Mouse (Mus musculus): ENCODE results near the gene Mgst2. TPM values are rescaled to one million over a fixed set of nuclear protein-coding genes. Genes with fewer than 3 reads are reported as not detected.

The Mgst2 gene
- polyA plus RNA-seq, 1 experiment from 2014 or later = 0.64 TPM

GRCm38 (mm10) chr3:51686791-51687190 is 26.6 kb downstream of the Mgst2 start:
- Histone ChIP-seq H3K9me3 (no peaks in the 10 kb centered on the region), H3K4me3 (no peak overlapping the region), H3K27me3 (no peaks in the 10 kb centered on the region), H3K36me3 (peaks cover 41% of the 10 kb centered on the region), H3K27ac (no peak overlapping the region), H3K4me1 (replicated peaks) (no peaks in the 10 kb centered on the region), H3K9ac (no peak overlapping the region), H3K4me2 (no peak overlapping the region)
- 69% methylated on average over 6 of the region's 6 CpGs for WGBS
- no peak for ATAC-seq (ENCODE audit: low FRiP score)

GRCm38 (mm10) chr3:51688725-51689124 is 28.6 kb downstream of the Mgst2 start:
- 90% methylated on average over 8 of the region's 8 CpGs for WGBS

DNA sequence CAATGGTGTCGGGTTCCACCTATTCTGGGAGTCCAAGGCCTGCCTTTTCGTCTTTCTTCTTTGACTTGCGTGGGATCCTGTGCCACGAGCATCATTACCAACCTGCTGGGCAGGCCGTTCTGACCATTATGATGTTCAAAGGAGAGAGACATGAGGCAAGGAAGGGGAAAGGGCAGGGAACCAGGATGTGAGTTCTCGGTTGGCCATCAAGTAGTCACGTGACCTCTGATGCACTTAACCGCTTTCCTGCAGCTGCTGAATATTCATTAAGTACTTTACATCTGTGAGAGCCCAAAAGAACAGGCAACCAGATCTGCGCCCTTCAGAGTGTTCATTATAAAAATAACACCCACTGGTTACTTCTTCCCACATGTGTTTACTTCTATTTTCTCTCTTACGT is 33.0 kb downstream of the Mgst2 start:
- 81% methylated on average over 10 of the region's 10 CpGs for WGBS
- ATAC-seq (ENCODE audit: low FRiP score) = no peak
- Histone ChIP-seq H3K27me3 (no peaks in the 10 kb centered on the region), H3K27ac (no peak overlapping the region), H3K9me3 (no peaks in the 10 kb centered on the region), H3K4me3 (no peak overlapping the region), H3K4me2 (no peak overlapping the region), H3K4me1 (replicated peaks) (no peaks in the 10 kb centered on the region; the same call in 1 of the 2 replicates), H3K36me3 (peaks cover 48% of the 10 kb centered on the region), H3K9ac (no peak overlapping the region)

More at GRCm38 (mm10) chr3:51688725-51689124, 28.6 kb downstream of the Mgst2 start:
- no peak overlapping the region for H3K4me3 ChIP-seq
- no peak for ATAC-seq (ENCODE audit: low FRiP score)
- H3K27ac ChIP-seq = no peak overlapping the region
- H3K4me1 ChIP-seq (replicated peaks) = no peaks in the 10 kb centered on the region
- no peak overlapping the region for H3K4me2 ChIP-seq
- peaks cover 44% of the 10 kb centered on the region for H3K36me3 ChIP-seq
- H3K9ac ChIP-seq = no peak overlapping the region
- no peaks in the 10 kb centered on the region for H3K27me3 ChIP-seq
- no peaks in the 10 kb centered on the region for H3K9me3 ChIP-seq

DNA sequence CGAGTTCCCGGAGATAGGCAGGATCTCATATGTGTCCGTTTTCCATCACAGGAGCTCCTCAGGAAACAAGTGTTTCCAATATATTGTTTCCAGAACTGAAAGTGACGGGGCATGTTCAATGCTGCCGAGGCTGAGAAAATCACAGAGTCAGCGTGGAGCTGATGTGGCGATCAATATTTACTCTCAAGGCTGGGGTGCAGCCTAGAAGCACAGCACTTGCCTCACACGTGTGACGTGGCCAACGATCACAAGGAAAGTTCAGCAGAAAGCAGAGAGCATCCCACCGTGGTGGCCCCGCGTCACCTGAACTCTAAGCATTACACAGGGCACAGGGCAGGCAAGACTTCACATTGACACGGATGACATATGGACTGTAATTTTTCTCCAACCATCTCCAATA is 34.4 kb downstream of the Mgst2 start:
- ATAC-seq (ENCODE audit: low FRiP score) = no peak
- no peaks in the 10 kb centered on the region for H3K27me3 ChIP-seq
- no peak overlapping the region for H3K27ac ChIP-seq
- H3K4me3 ChIP-seq = no peak overlapping the region
- no peaks in the 10 kb centered on the region for H3K9me3 ChIP-seq
- 87% methylated on average over 14 of the region's 14 CpGs for WGBS
- H3K36me3 ChIP-seq = peaks cover 34% of the 10 kb centered on the region
- no peak overlapping the region for H3K9ac ChIP-seq
- no peaks in the 10 kb centered on the region; the same call in 1 of the 2 replicates for H3K4me1 ChIP-seq (replicated peaks)
- no peak overlapping the region for H3K4me2 ChIP-seq

- H3K4me3 ChIP-seq = no peak overlapping the region
- H3K4me1 ChIP-seq (replicated peaks) = peaks cover 11% of the 10 kb centered on the region
- H3K27me3 ChIP-seq = no peaks in the 10 kb centered on the region
- no peak overlapping the region for H3K27ac ChIP-seq
- H3K36me3 ChIP-seq = peaks cover 22% of the 10 kb centered on the region
- H3K9me3 ChIP-seq = no peaks in the 10 kb centered on the region
- H3K4me2 ChIP-seq = no peak overlapping the region
- 97% methylated on average over 3 of the region's 3 CpGs for WGBS
- ATAC-seq (ENCODE audit: low FRiP score) = no peak
- H3K9ac ChIP-seq = no peak overlapping the region
Observed at GRCm38 (mm10) chr3:51695713-51696112, 35.6 kb downstream of the Mgst2 start.

GRCm38 (mm10) chr3:51697931-51698330 is 37.8 kb downstream of the Mgst2 start:
- ATAC-seq (ENCODE audit: low FRiP score) = no peak
- H3K4me1 ChIP-seq (replicated peaks) = peaks cover 32% of the 10 kb centered on the region
- no peaks in the 10 kb centered on the region for H3K9me3 ChIP-seq
- 91% methylated on average over 3 of the region's 3 CpGs for WGBS
- H3K4me3 ChIP-seq = no peak overlapping the region
- no peak overlapping the region for H3K27ac ChIP-seq
- no peak overlapping the region for H3K9ac ChIP-seq
- peaks cover 9% of the 10 kb centered on the region for H3K36me3 ChIP-seq
- no peaks in the 10 kb centered on the region for H3K27me3 ChIP-seq
- no peak overlapping the region for H3K4me2 ChIP-seq

DNA sequence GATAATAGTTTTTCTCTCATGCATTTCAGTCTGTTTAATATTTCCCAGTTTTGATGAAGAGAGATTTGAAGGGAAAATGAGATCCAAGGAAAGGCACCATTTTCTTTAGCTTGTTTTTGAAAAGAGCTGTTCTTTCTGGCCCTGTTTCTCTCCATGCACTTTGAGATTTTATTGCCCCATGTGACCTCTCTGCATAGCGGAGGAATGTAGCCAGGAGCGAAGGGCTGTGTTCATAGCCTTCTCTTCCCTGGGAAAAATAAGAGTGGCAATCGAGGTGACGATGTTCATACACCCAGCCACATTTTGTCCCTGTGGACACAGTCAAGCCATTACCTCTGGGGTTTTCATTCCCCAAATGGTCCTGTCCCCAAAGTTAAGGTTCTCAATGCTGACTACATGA is 40.0 kb downstream of the Mgst2 start:
- peak overlapping the region; percentile 69; the same call in 1 of the 2 replicates for H3K9ac ChIP-seq
- H3K36me3 ChIP-seq = no peaks in the 10 kb centered on the region; the same call in 1 of the 2 replicates
- peak overlapping the region; percentile 56; the same call in 1 of the 2 replicates for H3K4me2 ChIP-seq
- WGBS = 62% methylated on average over 4 of the region's 4 CpGs
- H3K27ac ChIP-seq = peak overlapping the region; percentile 96
- no peaks in the 10 kb centered on the region for H3K27me3 ChIP-seq
- no peak for ATAC-seq (ENCODE audit: low FRiP score)
- H3K4me1 ChIP-seq (replicated peaks) = peaks cover 38% of the 10 kb centered on the region
- no peaks in the 10 kb centered on the region for H3K9me3 ChIP-seq
- no peak overlapping the region for H3K4me3 ChIP-seq

DNA sequence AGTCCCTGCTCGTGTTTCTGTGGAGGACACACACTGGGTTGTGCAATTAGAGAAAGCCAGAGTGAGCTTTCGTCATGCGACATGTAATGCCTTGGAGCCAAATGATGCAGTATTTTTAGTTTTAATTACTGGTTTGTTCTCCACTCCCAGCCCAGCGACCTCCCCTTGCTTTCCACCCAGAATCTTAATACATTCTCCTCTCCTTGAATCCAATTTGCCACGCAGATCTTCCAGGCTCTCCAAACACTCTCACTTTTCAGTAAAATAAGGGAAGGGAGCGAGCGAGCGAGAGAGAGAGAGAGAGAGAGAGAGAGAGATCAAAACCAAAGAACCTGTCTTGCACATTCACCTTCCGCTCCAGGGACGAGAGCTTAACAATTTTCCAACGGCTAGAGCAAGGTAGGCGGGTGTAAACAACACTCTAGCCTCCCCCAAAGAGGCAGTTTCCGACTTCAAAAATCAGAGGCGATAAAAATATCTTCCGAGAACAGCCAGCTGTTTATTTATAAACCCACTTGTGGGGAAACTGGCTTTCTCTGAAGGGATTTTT is 40.6 kb downstream of the Mgst2 start:
- H3K27me3 ChIP-seq = no peaks in the 10 kb centered on the region
- H3K4me2 ChIP-seq = peak overlapping the region; percentile 56
- H3K4me3 ChIP-seq = peak overlapping the region; percentile 33
- ATAC-seq (ENCODE audit: low FRiP score) = no peak
- 25% methylated on average over 15 of the region's 15 CpGs for WGBS
- no peaks in the 10 kb centered on the region; the same call in 1 of the 2 replicates for H3K36me3 ChIP-seq
- H3K27ac ChIP-seq = peak overlapping the region; percentile 96
- no peaks in the 10 kb centered on the region for H3K9me3 ChIP-seq
- peak overlapping the region; percentile 69 for H3K9ac ChIP-seq
- peaks cover 38% of the 10 kb centered on the region for H3K4me1 ChIP-seq (replicated peaks)

GRCm38 (mm10) chr3:51701281-51701751 is 41.2 kb downstream of the Mgst2 start:
- H3K4me3 ChIP-seq = peak overlapping the region; percentile 33
- H3K36me3 ChIP-seq = no peaks in the 10 kb centered on the region; the same call in 1 of the 2 replicates
- H3K27me3 ChIP-seq = no peaks in the 10 kb centered on the region
- no peaks in the 10 kb centered on the region for H3K9me3 ChIP-seq
- under 1% methylated on average over 27 of the region's 27 CpGs for WGBS
- peak overlapping the region; percentile 96 for H3K27ac ChIP-seq
- H3K4me2 ChIP-seq = peak overlapping the region; percentile 56
- peak; percentile 95 for ATAC-seq (ENCODE audit: low FRiP score)
- peaks cover 38% of the 10 kb centered on the region for H3K4me1 ChIP-seq (replicated peaks)
- H3K9ac ChIP-seq = peak overlapping the region; percentile 69

GRCm38 (mm10) chr3:51701950-51702349 is 41.8 kb downstream of the Mgst2 start:
- ATAC-seq (ENCODE audit: low FRiP score) = peak; percentile 82
- no peaks in the 10 kb centered on the region for H3K9me3 ChIP-seq
- 2% methylated on average over 13 of the region's 13 CpGs for WGBS

GRCm38 (mm10) chr3:51702701-51703286 is 42.6 kb downstream of the Mgst2 start:
- peaks cover 38% of the 10 kb centered on the region for H3K4me1 ChIP-seq (replicated peaks)
- no peak overlapping the region for H3K4me2 ChIP-seq
- H3K36me3 ChIP-seq = no peaks in the 10 kb centered on the region
- no peaks in the 10 kb centered on the region for H3K9me3 ChIP-seq
- no peaks in the 10 kb centered on the region for H3K27me3 ChIP-seq
- H3K4me3 ChIP-seq = no peak overlapping the region
- peak overlapping the region; percentile 96 for H3K27ac ChIP-seq
- ATAC-seq (ENCODE audit: low FRiP score) = no peak
- H3K9ac ChIP-seq = peak overlapping the region; percentile 69; the same call in 1 of the 2 replicates
- 64% methylated on average over 8 of the region's 8 CpGs for WGBS

More at GRCm38 (mm10) chr3:51701950-51702349, 41.8 kb downstream of the Mgst2 start:
- H3K9ac ChIP-seq = peak overlapping the region; percentile 69
- no peaks in the 10 kb centered on the region; the same call in 1 of the 2 replicates for H3K36me3 ChIP-seq
- no peaks in the 10 kb centered on the region for H3K27me3 ChIP-seq
- H3K4me2 ChIP-seq = peak overlapping the region; percentile 56
- H3K27ac ChIP-seq = peak overlapping the region; percentile 96
- peak overlapping the region; percentile 33 for H3K4me3 ChIP-seq
- H3K4me1 ChIP-seq (replicated peaks) = peaks cover 38% of the 10 kb centered on the region

- Histone ChIP-seq H3K4me3 (no peak overlapping the region), H3K4me2 (no peak overlapping the region), H3K4me1 (replicated peaks) (peaks cover 42% of the 10 kb centered on the region), H3K9me3 (no peaks in the 10 kb centered on the region), H3K9ac (no peak overlapping the region), H3K36me3 (no peaks in the 10 kb centered on the region), H3K27me3 (no peaks in the 10 kb centered on the region), H3K27ac (peak overlapping the region; percentile 96)
- 88% methylated on average over 8 of the region's 8 CpGs for WGBS
- no peak for ATAC-seq (ENCODE audit: low FRiP score)
Observed at GRCm38 (mm10) chr3:51703478-51703877, 43.3 kb downstream of the Mgst2 start.

DNA sequence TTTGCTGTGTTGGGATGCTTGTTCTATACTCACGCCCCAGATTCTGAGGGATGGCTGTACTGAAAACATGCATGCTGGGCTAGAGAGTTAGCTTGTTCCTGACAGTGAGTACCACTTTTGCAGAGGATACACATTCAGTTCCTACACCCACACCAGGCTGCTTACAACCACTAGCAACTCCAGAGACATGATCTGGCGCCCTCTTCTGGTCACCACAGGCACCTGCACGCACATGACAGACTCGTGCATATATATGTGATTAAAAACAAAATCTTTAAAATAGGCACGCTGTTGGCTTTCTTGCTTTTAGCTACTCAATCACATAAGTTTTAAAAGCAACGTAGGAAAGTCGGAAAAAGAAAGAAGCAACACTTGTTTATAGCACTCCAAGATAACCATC is 45.1 kb downstream of the Mgst2 start:
- H3K4me3 ChIP-seq = no peak overlapping the region
- ATAC-seq (ENCODE audit: low FRiP score) = no peak
- H3K4me2 ChIP-seq = no peak overlapping the region
- WGBS = 85% methylated on average over 7 of the region's 7 CpGs
- H3K4me1 ChIP-seq (replicated peaks) = peaks cover 45% of the 10 kb centered on the region
- H3K27me3 ChIP-seq = no peaks in the 10 kb centered on the region
- H3K9ac ChIP-seq = no peak overlapping the region
- H3K36me3 ChIP-seq = no peaks in the 10 kb centered on the region
- H3K27ac ChIP-seq = no peak overlapping the region
- H3K9me3 ChIP-seq = no peaks in the 10 kb centered on the region

All from hindbrain, embryonic 13.5 days (tissue).